Mouse (Mus musculus) lung, embryonic 15.5 days (tissue): Measurements from ENCODE around the gene Copz2. TPM values are rescaled to one million over a fixed set of nuclear protein-coding genes. Genes with fewer than 3 reads are reported as not detected.
A peak's percentile ranks its signal among the peaks of the same experiment; 100 is the strongest.

ENCODE experiments used
- ATAC-seq: fragments of 200-750 bp; cut with Nextera tagmentation; 2 replicates; pipeline ENCODE4 v1.8.0; 2017; ENCODE audit warnings: moderate number of reproducible peaks, borderline replicate concordance; ENCODE audit not compliant: low FRiP score, low TSS enrichment; ENCODE audit errors: extremely low read depth
- H3K27ac ChIP-seq: fragments of 300-500 bp; sonication (generic); 2 replicates; pipeline ENCODE4 v1.5.1; 2015; ENCODE audit warnings: moderate library complexity, mild to moderate bottlenecking, inconsistent platforms
- H3K27me3 ChIP-seq: fragments of 300-500 bp; sonication (generic); 2 replicates; pipeline ENCODE4 v1.6.1; 2015; ENCODE audit warnings: inconsistent platforms
- H3K36me3 ChIP-seq: fragments of 300-500 bp; sonication (generic); 2 replicates; pipeline ENCODE4 v1.6.1; 2015; ENCODE audit warnings: inconsistent platforms
- H3K4me1 ChIP-seq: fragments of 300-500 bp; sonication (generic); 2 replicates; pipeline ENCODE4 v1.6.1; 2015; ENCODE audit warnings: inconsistent platforms
- H3K4me2 ChIP-seq: fragments of 300-500 bp; sonication (generic); 2 replicates; pipeline ENCODE4 v1.6.1; 2015; ENCODE audit warnings: inconsistent platforms, mild to moderate bottlenecking, moderate library complexity
- H3K4me3 ChIP-seq: fragments of 300-500 bp; sonication (generic); 2 replicates; pipeline ENCODE4 v1.5.1; 2015; ENCODE audit warnings: mild to moderate bottlenecking, inconsistent platforms
- H3K9ac ChIP-seq: fragments of 300-500 bp; sonication (generic); 2 replicates; pipeline ENCODE4 v1.6.1; 2015; ENCODE audit warnings: inconsistent platforms
- H3K9me3 ChIP-seq: fragments of 300-500 bp; sonication (generic); 2 replicates; pipeline ENCODE4 v1.6.1; 2016; ENCODE audit warnings: inconsistent platforms
- WGBS: fragments of 180-500 bp; shearing (Covaris S2); methylation state at CpG from one replicate; pipeline ENCODE4 v1.1.7; 2015; 5-methylcytosine and 5-hydroxymethylcytosine counted together
- polyA plus RNA-seq: library from polyadenylated mRNA; unstranded; fragments of >200 nt; fragmentation: Nextera tagmentation; extraction: Ambion mirVana; gene quantifications from 2 replicates; pipeline ENCODE4 v1.2.1, GENCODE M21; 2015

The Copz2 gene
- polyA plus RNA-seq, 1 experiment from 2014 or later = 134 TPM

GRCm38 (mm10) chr11:96891784-96892527, 42.3 kb downstream of the Copz2 start:
- no peaks in the 10 kb centered on the region for H3K9me3 ChIP-seq
- no peak overlapping the region for H3K9ac ChIP-seq
- no peak overlapping the region for H3K4me3 ChIP-seq
- 0 out of 2 replicates have a peak, but pooled peaks cover 3% of the 10 kb centered on the region for H3K4me1 ChIP-seq
- no peak overlapping the region for H3K27ac ChIP-seq
- no peak for ATAC-seq
- H3K27me3 ChIP-seq = no peaks in the 10 kb centered on the region
- H3K36me3 ChIP-seq = no peaks in the 10 kb centered on the region
- 25% methylated on average over 14 of the region's 14 CpGs for WGBS
- no peak overlapping the region for H3K4me2 ChIP-seq

DNA sequence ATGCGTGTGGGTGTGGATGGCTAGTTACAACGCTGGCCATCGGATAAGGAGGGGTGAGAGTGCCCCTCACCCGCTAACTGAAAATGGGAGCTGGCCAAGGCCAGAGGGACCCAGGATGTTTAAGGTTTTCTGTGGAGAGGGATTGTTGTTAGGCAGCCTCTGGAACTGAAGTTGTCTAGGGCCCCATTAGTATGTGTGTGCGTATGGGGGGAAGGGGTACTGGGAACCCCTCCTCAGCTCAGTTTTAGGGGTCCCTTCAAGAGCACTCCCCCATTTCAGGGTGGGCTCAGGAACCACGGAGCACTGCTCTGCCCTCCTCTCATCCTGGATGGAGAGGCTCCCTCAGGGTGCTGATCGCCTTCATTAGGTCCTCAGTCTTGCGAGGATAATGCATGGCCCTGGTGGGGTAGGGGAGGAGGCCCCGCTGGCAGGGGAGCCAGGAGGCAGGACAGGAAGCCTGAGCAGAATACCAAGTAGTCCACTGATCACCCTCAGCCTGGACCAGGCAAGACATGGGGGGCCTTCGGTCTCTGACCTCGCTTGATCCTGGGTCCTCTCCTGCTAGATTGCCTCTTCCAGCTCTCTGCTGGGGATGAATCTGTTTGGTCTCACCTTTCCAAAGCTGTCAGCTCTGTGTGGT, 43.7 kb downstream of the Copz2 start:
- H3K4me1 ChIP-seq = no peaks in the 10 kb centered on the region
- H3K27ac ChIP-seq = no peak overlapping the region
- no peaks in the 10 kb centered on the region for H3K27me3 ChIP-seq
- H3K9me3 ChIP-seq = no peaks in the 10 kb centered on the region
- ATAC-seq = no peak
- no peaks in the 10 kb centered on the region for H3K36me3 ChIP-seq
- 55% methylated on average over 11 of the region's 11 CpGs for WGBS
- H3K4me3 ChIP-seq = no peak overlapping the region
- H3K4me2 ChIP-seq = no peak overlapping the region
- no peak overlapping the region for H3K9ac ChIP-seq

GRCm38 (mm10) chr11:96895886-96896285, 46.2 kb downstream of the Copz2 start:
- H3K9me3 ChIP-seq = no peaks in the 10 kb centered on the region
- no peak overlapping the region for H3K4me3 ChIP-seq
- no peak for ATAC-seq
- H3K4me2 ChIP-seq = no peak overlapping the region
- H3K27ac ChIP-seq = no peak overlapping the region
- H3K36me3 ChIP-seq = no peaks in the 10 kb centered on the region
- H3K4me1 ChIP-seq = no peaks in the 10 kb centered on the region
- no peaks in the 10 kb centered on the region for H3K27me3 ChIP-seq
- 66% methylated on average over 4 of the region's 4 CpGs for WGBS
- no peak overlapping the region for H3K9ac ChIP-seq

DNA sequence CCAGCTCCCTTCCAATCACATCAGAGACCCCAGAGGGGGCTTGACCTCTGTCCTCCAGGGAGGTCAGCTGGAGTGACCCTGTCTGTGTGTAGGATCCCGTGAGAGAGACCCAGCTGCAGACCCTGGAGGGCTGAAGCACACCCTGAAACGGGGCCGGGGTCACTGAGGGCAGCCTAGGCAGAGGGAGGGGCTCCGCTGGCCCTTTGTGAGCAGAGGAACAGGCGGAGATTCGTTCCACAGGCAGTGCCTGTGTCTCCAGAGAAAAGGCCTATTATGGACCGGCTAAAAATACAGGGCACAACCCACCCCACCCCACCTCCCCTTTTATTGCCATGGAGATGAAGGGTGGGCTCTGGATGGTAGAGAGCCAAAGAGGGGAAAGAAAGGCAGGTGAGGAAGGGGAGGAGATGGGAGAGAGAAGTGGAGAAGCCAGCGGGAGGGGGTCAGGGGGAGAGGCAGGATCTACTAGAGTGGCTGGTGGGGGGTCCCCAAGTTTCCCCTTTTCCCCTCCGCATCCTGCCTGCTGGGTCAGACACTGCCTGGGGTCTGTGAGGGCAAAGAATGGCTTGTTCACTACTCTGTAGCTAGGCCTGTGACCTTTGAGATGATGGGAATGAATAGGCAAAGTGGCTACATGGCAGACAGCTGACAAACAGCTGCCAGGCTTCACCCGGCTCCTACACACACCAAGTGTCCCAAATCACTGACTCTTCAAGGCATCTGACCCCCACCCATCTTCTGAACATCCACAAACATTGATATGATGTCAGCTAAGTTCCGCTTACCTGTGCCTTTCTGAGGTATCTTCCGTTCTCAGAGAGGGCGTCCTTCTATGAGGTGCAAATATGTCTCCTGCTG, 50.0 kb downstream of the Copz2 start:
- no peaks in the 10 kb centered on the region for H3K36me3 ChIP-seq
- peaks cover 13% of the 10 kb centered on the region; the same call in 1 of the 2 replicates for H3K4me1 ChIP-seq
- H3K9me3 ChIP-seq = no peaks in the 10 kb centered on the region
- no peak overlapping the region for H3K4me3 ChIP-seq
- WGBS = 43% methylated on average over 12 of the region's 13 CpGs
- ATAC-seq = no peak
- H3K9ac ChIP-seq = no peak overlapping the region
- H3K27ac ChIP-seq = no peak overlapping the region
- H3K27me3 ChIP-seq = no peaks in the 10 kb centered on the region
- H3K4me2 ChIP-seq = no peak overlapping the region

DNA sequence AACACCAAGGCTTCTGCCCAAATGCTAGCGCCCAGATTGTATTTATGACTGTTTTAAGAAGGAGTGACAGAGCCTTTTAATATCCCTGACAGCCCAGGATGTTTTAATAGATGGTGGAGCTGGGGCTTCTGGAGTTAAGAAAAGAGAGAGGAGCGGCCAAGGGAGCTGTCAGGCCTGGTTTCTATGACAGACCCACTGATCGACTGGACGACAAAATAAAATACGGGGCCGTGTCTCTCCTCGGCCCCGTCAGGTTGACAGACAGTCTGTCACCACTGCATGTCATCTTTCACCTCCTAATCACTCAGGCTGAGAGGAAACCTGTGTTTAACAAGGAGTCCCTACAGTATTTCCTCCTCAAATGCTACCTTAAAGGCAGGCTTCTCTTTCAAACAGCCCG, 51.7 kb downstream of the Copz2 start:
- no peaks in the 10 kb centered on the region for H3K27me3 ChIP-seq
- no peak overlapping the region for H3K27ac ChIP-seq
- no peak overlapping the region for H3K9ac ChIP-seq
- H3K9me3 ChIP-seq = no peaks in the 10 kb centered on the region
- H3K36me3 ChIP-seq = no peaks in the 10 kb centered on the region
- H3K4me1 ChIP-seq = peaks cover 13% of the 10 kb centered on the region; the same call in 1 of the 2 replicates
- no peak for ATAC-seq
- H3K4me3 ChIP-seq = no peak overlapping the region
- no peak overlapping the region for H3K4me2 ChIP-seq
- WGBS = 61% methylated on average over 9 of the region's 9 CpGs

- peaks cover 6% of the 10 kb centered on the region; the same call in 1 of the 2 replicates for H3K36me3 ChIP-seq
- no peak overlapping the region for H3K27ac ChIP-seq
- H3K27me3 ChIP-seq = no peaks in the 10 kb centered on the region
- no peak; the same call in 1 of the 2 replicates for ATAC-seq
- H3K4me1 ChIP-seq = peaks cover 20% of the 10 kb centered on the region; the same call in 1 of the 2 replicates
- no peak overlapping the region for H3K4me2 ChIP-seq
- H3K9ac ChIP-seq = no peak overlapping the region
- no peaks in the 10 kb centered on the region for H3K9me3 ChIP-seq
- no peak overlapping the region for H3K4me3 ChIP-seq
- 22% methylated on average over 16 of the region's 16 CpGs for WGBS
These were observed 53.3 kb downstream of the Copz2 start for GRCm38 (mm10) chr11:96902639-96903635.

DNA sequence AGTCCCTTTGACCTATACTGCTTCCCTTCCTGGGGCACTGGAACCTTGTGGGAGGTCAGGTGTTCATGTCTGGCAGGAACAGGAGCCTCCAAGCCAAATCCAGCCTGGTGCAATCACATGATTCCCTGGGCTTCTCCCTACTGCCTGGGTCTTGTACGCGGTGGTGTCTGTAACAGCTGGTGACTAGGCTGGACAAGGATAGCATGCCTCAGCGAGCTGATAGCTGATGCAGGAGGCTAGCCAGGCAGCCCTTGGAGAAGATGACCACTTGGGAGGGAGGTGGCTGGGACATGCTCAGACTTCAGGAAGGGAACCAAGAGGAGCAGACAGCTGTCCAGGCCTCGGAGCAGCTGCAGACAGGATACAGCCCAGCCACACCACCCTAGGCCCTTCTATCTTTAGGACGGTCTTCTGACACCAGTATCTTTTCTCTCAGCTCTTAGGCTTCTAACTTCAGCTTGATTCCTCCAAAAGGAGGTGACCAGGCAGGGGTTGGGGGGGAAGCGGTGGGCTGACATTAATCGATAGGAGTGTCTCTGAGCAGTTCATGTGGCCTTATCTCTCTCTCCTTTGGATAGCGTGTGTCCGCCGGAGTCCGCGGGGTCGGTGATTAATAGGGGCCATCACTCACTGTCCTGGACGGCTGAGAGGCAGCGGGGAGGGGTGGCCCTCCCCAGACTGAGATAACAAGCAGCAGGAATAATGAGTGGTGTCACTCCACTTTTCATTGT, 56.9 kb downstream of the Copz2 start:
- Histone ChIP-seq H3K9me3 (no peaks in the 10 kb centered on the region), H3K9ac (no peak overlapping the region), H3K4me1 (peaks cover 20% of the 10 kb centered on the region; the same call in 1 of the 2 replicates), H3K27ac (peak overlapping the region; percentile 5; the same call in 1 of the 2 replicates), H3K4me3 (no peak overlapping the region), H3K4me2 (no peak overlapping the region), H3K36me3 (peaks cover 18% of the 10 kb centered on the region), H3K27me3 (no peaks in the 10 kb centered on the region)
- no peak for ATAC-seq
- 37% methylated on average over 15 of the region's 15 CpGs for WGBS

DNA sequence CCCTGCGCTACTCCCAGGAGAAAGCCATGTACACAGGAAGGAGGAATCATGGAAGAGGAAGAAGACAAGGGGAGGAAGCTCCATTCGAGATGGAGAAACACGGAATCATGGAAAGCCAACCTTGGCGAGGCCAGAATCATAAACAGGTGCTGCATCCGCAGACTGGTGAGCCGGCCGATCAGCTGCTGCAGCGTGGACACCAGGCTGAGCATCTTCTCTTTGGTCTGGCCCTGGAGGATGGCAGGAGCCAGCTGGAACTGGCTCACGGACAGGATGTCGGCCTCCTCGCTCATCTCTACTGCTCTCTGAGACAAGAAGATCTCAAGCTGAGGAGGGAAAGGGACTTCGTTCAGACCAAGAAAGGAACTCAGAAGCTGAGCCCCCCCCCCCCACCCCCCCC, 58.9 kb downstream of the Copz2 start:
- Histone ChIP-seq H3K9ac (no peak overlapping the region), H3K4me2 (no peak overlapping the region), H3K4me1 (peaks cover 10% of the 10 kb centered on the region; the same call in 1 of the 2 replicates), H3K4me3 (no peak overlapping the region), H3K36me3 (peaks cover 21% of the 10 kb centered on the region), H3K27me3 (no peaks in the 10 kb centered on the region), H3K27ac (no peak overlapping the region), H3K9me3 (no peaks in the 10 kb centered on the region)
- WGBS = 79% methylated on average over 12 of the region's 12 CpGs
- no peak for ATAC-seq

DNA sequence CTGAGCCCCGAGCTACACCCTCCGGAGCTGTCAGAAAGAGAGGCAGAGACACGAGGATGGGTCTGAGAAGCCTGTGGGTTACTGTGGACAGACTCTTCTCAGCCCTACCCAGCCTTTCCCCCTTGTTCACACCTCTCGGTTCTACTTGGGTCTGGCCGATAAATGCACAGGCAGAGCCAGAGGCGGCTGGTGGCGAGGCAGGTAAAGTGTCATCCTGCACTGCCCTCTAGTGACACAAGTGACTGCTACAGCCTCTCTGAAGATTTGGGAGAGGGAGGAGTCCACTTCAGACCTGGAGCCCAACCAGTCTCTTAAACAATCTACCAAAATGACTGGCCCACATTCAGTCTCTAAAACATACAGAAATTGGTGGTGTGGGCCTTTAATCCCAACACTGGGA, 60.3 kb downstream of the Copz2 start:
- 27% methylated on average over 7 of the region's 7 CpGs for WGBS
- H3K4me1 ChIP-seq = peaks cover 13% of the 10 kb centered on the region
- H3K4me3 ChIP-seq = no peak overlapping the region
- ATAC-seq = peak; percentile 31; the same call in 1 of the 2 replicates
- no peak overlapping the region for H3K9ac ChIP-seq
- H3K9me3 ChIP-seq = no peaks in the 10 kb centered on the region
- no peaks in the 10 kb centered on the region for H3K27me3 ChIP-seq
- no peak overlapping the region for H3K4me2 ChIP-seq
- H3K36me3 ChIP-seq = peaks cover 21% of the 10 kb centered on the region
- H3K27ac ChIP-seq = no peak overlapping the region
